Mouse (Mus musculus) liver, embryonic 14.5 days (tissue): Measurements from ENCODE around the gene Pde4d. TPM values are rescaled to one million over a fixed set of nuclear protein-coding genes. Genes with fewer than 3 reads are reported as not detected.

ENCODE experiments used
- ATAC-seq: fragments of 200-750 bp; cut with Nextera tagmentation; 2 replicates; pipeline ENCODE4 v1.8.0; 2017; ENCODE audit warnings: moderate number of reproducible peaks, mild to moderate bottlenecking, moderate library complexity; ENCODE audit not compliant: insufficient read depth
- DNase-seq, 3 experiments: peaks; one replicate each; pipeline ENCODE4 v3.0.0-alpha.2; 2012 to 2013; ENCODE audit warnings: low read depth in 3 of 3, low spot score in 3 of 3
- H3K27ac ChIP-seq: fragments of 300-500 bp; sonication (generic); 2 replicates; pipeline ENCODE4 v1.5.1; 2014; ENCODE audit warnings: moderate library complexity, mild to moderate bottlenecking, control low read depth, inconsistent platforms
- H3K27me3 ChIP-seq: fragments of 300-500 bp; sonication (generic); 2 replicates; pipeline ENCODE4 v1.6.1; 2014; ENCODE audit warnings: mild to moderate bottlenecking, low read length, moderate library complexity; ENCODE audit not compliant: control insufficient read depth, insufficient read depth
- H3K36me3 ChIP-seq: fragments of 300-500 bp; sonication (generic); replicated peaks from 2 replicates; pipeline ENCODE4 v1.6.1; 2014; ENCODE audit warnings: low read depth; ENCODE audit not compliant: control insufficient read depth, insufficient read depth
- H3K4me1 ChIP-seq, 2 experiments: fragments of 200-500 bp in 1 of 2; fragments of 300-500 bp in 1 of 2; sonication (generic) in 1 of 2; replicated peaks; 2 replicates each; pipeline ENCODE4 v1.6.1; 2012 to 2014; ENCODE audit warnings: antibody characterized with exemption in 1 of 2, inconsistent platforms in 1 of 2, low read length in 1 of 2; ENCODE audit not compliant: control insufficient read depth in 2 of 2, insufficient read depth in 2 of 2
- H3K4me2 ChIP-seq: fragments of 300-500 bp; sonication (generic); 2 replicates; pipeline ENCODE4 v1.6.1; 2014; ENCODE audit warnings: low read depth, mild to moderate bottlenecking, control low read depth, moderate library complexity
- H3K4me3 ChIP-seq, 2 experiments: fragments of 200-500 bp in 1 of 2; fragments of 300-500 bp in 1 of 2; sonication (generic) in 1 of 2; 2 replicates each; pipeline ENCODE4 v1.5.1; 2012 to 2014; ENCODE audit warnings: low read depth in 2 of 2, low read length in 2 of 2, mild to moderate bottlenecking in 2 of 2, control low read depth in 1 of 2, inconsistent platforms in 1 of 2, moderate library complexity in 1 of 2; ENCODE audit not compliant: insufficient read depth in 1 of 2
- H3K9ac ChIP-seq: fragments of 300-500 bp; sonication (generic); replicated peaks from 2 replicates; pipeline ENCODE4 v1.6.1; 2014; ENCODE audit warnings: mild to moderate bottlenecking, control low read depth, moderate library complexity
- H3K9me3 ChIP-seq: fragments of 300-500 bp; sonication (generic); 2 replicates; pipeline ENCODE4 v1.6.1; 2016; ENCODE audit warnings: low read length, mixed read lengths; ENCODE audit not compliant: control insufficient read depth
- CTCF ChIP-seq: IDR thresholded peaks from 2 replicates; pipeline ENCODE4 v1.5.1; 2016; ENCODE audit warnings: antibody characterized with exemption, low read depth, control low read depth
- EP300 ChIP-seq: IDR thresholded peaks from 2 replicates; pipeline ENCODE4 v1.6.1; 2016; ENCODE audit warnings: antibody characterized with exemption, low read depth
- WGBS: fragments of 180-500 bp; shearing (Covaris S2); extraction: QIAGEN DNeasy Blood & Tissue Kit; methylation state at CpG from one replicate; pipeline ENCODE4 v1.1.7; 2014; ENCODE audit not compliant: insufficient replicate concordance; 5-methylcytosine and 5-hydroxymethylcytosine counted together
- polyA plus RNA-seq, 2 experiments: library from polyadenylated mRNA; depleted of rRNA in 1 of 2; stranded (reverse) in 1 of 2; unstranded in 1 of 2; fragments of >200 nt; fragmentation: Nextera tagmentation in 1 of 2; extraction: Ambion mirVana in 1 of 2; gene quantifications; 2 replicates each; pipeline versions ENCODE4 v1.2.1 to v1.2.3; 2012 to 2014

The Pde4d gene
- polyA plus RNA-seq, 2 experiments = 4.9 to 8.6 TPM

GRCm38 (mm10) chr13:109556853-109557252, 1107.1 kb downstream of the Pde4d start:
- Histone ChIP-seq H3K4me2 (no peak overlapping the region), H3K4me1 (no peaks in the 10 kb centered on the region; a peak in 1 of 4 replicates), H3K9me3 (no peaks in the 10 kb centered on the region), H3K9ac (no peak overlapping the region), H3K36me3 (no peaks in the 10 kb centered on the region), H3K4me3 (no peak overlapping the region), H3K27ac (no peak overlapping the region), H3K27me3 (no peaks in the 10 kb centered on the region)
- 80% methylated on average over 4 of the region's 4 CpGs for WGBS
- DNase-seq (no peak), ATAC-seq (no peak)
- TF ChIP-seq EP300 = no peak
- no peak for TF ChIP-seq CTCF

GRCm38 (mm10) chr13:109558341-109559257, 1108.9 kb downstream of the Pde4d start:
- Histone ChIP-seq H3K9me3 (no peaks in the 10 kb centered on the region), H3K36me3 (no peaks in the 10 kb centered on the region), H3K9ac (no peak overlapping the region), H3K4me1 (no peaks in the 10 kb centered on the region; a peak in 1 of 4 replicates), H3K27me3 (no peaks in the 10 kb centered on the region), H3K27ac (no peak overlapping the region), H3K4me3 (no peak overlapping the region), H3K4me2 (no peak overlapping the region)
- TF ChIP-seq CTCF = peak; percentile 60
- TF ChIP-seq EP300 = no peak
- DNase-seq = peak; percentile 14 to 27 (median 18)
- 63% methylated on average over 12 of the region's 12 CpGs for WGBS
- no peak for ATAC-seq

- Histone ChIP-seq H3K36me3 (no peaks in the 10 kb centered on the region), H3K4me3 (no peak overlapping the region), H3K4me2 (no peak overlapping the region), H3K4me1 (no peaks in the 10 kb centered on the region; a peak in 1 of 4 replicates), H3K9me3 (no peaks in the 10 kb centered on the region), H3K9ac (no peak overlapping the region), H3K27ac (no peak overlapping the region), H3K27me3 (no peaks in the 10 kb centered on the region)
- 53% methylated on average over 4 of the region's 4 CpGs for WGBS
- DNase-seq (no peak), ATAC-seq (no peak)
- no peak for TF ChIP-seq EP300
- no peak for TF ChIP-seq CTCF
Observed at GRCm38 (mm10) chr13:109560261-109560660, 1110.5 kb downstream of the Pde4d start.

DNA sequence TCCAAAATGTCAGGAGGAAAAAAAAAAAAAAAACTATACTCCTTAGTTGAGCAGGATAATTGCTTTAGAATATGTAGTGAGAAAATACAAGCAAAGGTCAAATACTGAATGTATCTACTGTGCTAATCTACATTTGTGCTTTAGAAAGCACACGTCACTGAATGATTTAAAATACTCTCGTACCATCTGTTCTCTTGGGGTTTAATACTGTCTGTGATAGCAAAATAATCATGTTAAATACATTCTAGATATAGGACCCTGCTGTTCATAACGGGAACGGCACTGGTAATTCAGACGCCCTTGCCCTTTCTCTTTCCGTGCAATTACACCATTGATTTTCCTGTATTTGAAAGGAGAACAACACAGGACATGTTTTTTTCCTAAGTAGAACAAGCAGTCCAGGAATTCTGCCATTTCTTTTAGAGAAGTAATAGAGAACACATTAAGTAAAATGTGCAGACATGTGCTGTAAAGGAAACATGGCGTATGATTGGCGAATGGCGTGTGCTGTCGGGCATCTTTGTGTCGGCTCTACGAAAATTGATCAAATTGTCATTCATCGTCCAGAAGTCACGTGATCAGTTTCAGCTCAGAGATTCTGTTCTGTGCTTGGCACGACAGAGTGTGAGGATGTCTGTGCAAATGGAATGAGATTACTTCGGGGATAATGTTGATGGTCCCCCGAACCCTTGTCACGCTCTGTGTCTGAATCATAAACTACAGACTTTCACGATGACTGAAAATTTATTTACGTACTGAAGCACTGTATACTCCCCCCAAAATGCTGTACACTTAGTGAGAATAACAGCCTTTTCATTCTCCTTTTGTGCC, 1119.1 kb downstream of the Pde4d start:
- Histone ChIP-seq H3K4me1 (no peaks in the 10 kb centered on the region), H3K36me3 (no peaks in the 10 kb centered on the region), H3K27me3 (no peaks in the 10 kb centered on the region), H3K4me2 (no peak overlapping the region), H3K27ac (no peak overlapping the region), H3K9me3 (no peaks in the 10 kb centered on the region), H3K4me3 (no peak overlapping the region), H3K9ac (no peak overlapping the region)
- no peak for ATAC-seq
- TF ChIP-seq EP300 = no peak
- TF ChIP-seq CTCF = no peak
- 78% methylated on average over 20 of the region's 20 CpGs for WGBS
- no peak for DNase-seq

DNA sequence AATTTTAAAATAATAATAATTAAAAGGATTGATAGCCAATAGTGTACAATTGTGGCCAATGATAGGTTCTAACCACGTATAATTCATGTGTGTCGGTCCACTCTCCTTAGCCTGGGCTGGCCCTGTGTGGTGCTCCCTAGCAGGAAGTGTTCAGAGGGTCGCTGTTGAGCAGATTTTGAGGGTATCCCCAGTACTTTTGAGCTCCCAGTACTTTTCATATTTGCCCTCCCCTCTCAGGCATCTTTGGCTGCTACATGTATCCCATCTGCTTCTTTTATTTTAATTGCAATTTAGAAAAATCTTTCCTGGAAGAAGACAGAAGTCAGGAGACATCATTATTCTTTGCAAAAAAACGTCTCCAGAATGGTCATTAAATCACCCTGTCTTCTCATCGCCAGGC, 1119.7 kb downstream of the Pde4d start:
- no peak overlapping the region for H3K4me2 ChIP-seq
- H3K27me3 ChIP-seq = no peaks in the 10 kb centered on the region
- no peaks in the 10 kb centered on the region for H3K36me3 ChIP-seq
- H3K9ac ChIP-seq = no peak overlapping the region
- no peak for ATAC-seq
- 51% methylated on average over 5 of the region's 5 CpGs for WGBS
- no peak overlapping the region for H3K4me3 ChIP-seq
- H3K9me3 ChIP-seq = no peaks in the 10 kb centered on the region
- DNase-seq = no peak
- no peaks in the 10 kb centered on the region for H3K4me1 ChIP-seq
- TF ChIP-seq EP300 = no peak
- no peak overlapping the region for H3K27ac ChIP-seq
